Mouse (Mus musculus): ENCODE data around the gene Usp50. TPM values are rescaled to one million over a fixed set of nuclear protein-coding genes. Genes with fewer than 3 reads are reported as not detected.

Usp50 gene
- polyA plus RNA-seq, 1 experiment: 3.4 TPM

DNA sequence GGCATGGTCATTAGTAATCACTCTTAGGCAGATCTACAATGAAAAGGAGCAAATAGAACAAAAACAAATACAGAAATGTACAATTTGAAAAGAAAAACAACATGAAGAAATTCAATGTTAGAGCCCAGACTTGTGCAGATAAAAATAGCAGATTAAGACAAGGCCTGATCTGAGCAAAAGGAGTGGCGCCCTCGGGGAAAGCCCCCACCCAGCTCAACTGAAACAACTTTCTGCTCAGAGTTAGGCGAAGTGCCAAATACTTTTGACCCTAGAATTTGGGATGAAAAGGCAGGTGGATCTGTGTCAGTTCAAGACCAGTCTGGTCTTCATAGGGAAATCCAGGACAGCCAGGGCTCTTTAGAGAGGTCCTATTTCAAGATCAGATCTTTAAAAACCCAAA, 117.3 kb downstream of the Usp50 start:
- no peak for DNase-seq (ENCODE audit: low spot score)

- DNase-seq (ENCODE audit: low spot score): no peak
Observed at GRCm38 (mm10) chr2:126663481-126663880, 119.8 kb downstream of the Usp50 start.

Other genes with a start within 250 kb of the Usp50 start
- 0.04 and 0.06 TPM in 2 replicates for gene Slc27a2, start 231.1 kb downstream of the Usp50 start, polyA plus RNA-seq (2012; rRNA removed)
- 0.58 and 0.71 TPM in 2 replicates for gene Hdc, start 164.2 kb downstream of the Usp50 start, polyA plus RNA-seq (2012; rRNA removed)
- gene Gabpb1, start 107.1 kb downstream of the Usp50 start, polyA plus RNA-seq (2012; rRNA removed): 16.4 and 17.1 TPM in 2 replicates
- 38.9 and 40.3 TPM in 2 replicates for gene Usp8, start 76.1 kb downstream of the Usp50 start, polyA plus RNA-seq (2012; rRNA removed)
- 33.9 and 42.2 TPM in 2 replicates for gene Trpm7, start 92.8 kb upstream of the Usp50 start, polyA plus RNA-seq (2012; rRNA removed)
- 53.6 and 58.1 TPM in 2 replicates for gene Sppl2a, start 149.8 kb upstream of the Usp50 start, polyA plus RNA-seq (2012; rRNA removed)
- gene Ap4e1, start 225.2 kb upstream of the Usp50 start, polyA plus RNA-seq (2012; rRNA removed): 7.1 and 7.6 TPM in 2 replicates